Mouse (Mus musculus): ENCODE results near the gene Hoxa4. TPM values are rescaled to one million over a fixed set of nuclear protein-coding genes. Genes with fewer than 3 reads are reported as not detected.

Gene Hoxa4
- polyA plus RNA-seq, 1 experiment from 2014 or later, result 5.7 TPM

- 0 out of 2 replicates have a peak, but pooled peaks have one; percentile 32 for ATAC-seq (ENCODE audit: low read depth)
- H3K27me3 ChIP-seq, result no peaks in the 10 kb centered on the region
- peaks cover 58% of the 10 kb centered on the region for H3K36me3 ChIP-seq
- H3K4me1 ChIP-seq (replicated peaks), result peaks cover 98% of the 10 kb centered on the region
- WGBS, result 1% methylated on average over 46 of the region's 46 CpGs
- peak overlapping the region; percentile 96 for H3K4me3 ChIP-seq
- peak overlapping the region; percentile 97 for H3K4me2 ChIP-seq
- no peaks in the 10 kb centered on the region for H3K9me3 ChIP-seq
- peak overlapping the region; percentile 100 for H3K27ac ChIP-seq (replicated peaks)
- peak overlapping the region; percentile 100 for H3K9ac ChIP-seq
Measured at GRCm38 (mm10) chr6:52203371-52204049, 12.0 kb upstream of the Hoxa4 start.

- peak overlapping the region; percentile 100 for H3K27ac ChIP-seq (replicated peaks)
- no peaks in the 10 kb centered on the region for H3K27me3 ChIP-seq
- H3K9ac ChIP-seq, result peak overlapping the region; percentile 100
- ATAC-seq (ENCODE audit: low read depth), result no peak
- peak overlapping the region; percentile 97 for H3K4me2 ChIP-seq
- peaks cover 99% of the 10 kb centered on the region for H3K4me1 ChIP-seq (replicated peaks)
- 2% methylated on average over 10 of the region's 10 CpGs for whole genome bisulfite sequencing
- H3K9me3 ChIP-seq, result no peaks in the 10 kb centered on the region
- H3K36me3 ChIP-seq, result peaks cover 58% of the 10 kb centered on the region
- peak overlapping the region; percentile 96 for H3K4me3 ChIP-seq
Measured at GRCm38 (mm10) chr6:52203121-52203370, 11.5 kb upstream of the Hoxa4 start.

- H3K4me3 ChIP-seq, result peak overlapping the region; percentile 96
Measured at GRCm38 (mm10) chr6:52202362-52203120, 11.0 kb upstream of the Hoxa4 start.

GRCm38 (mm10) chr6:52201269-52201668 is 9.7 kb upstream of the Hoxa4 start:
- peak overlapping the region; percentile 66 for H3K9ac ChIP-seq
- 11% methylated on average over 1 of the region's 1 CpGs for WGBS
- peak overlapping the region; percentile 97 for H3K4me2 ChIP-seq
- H3K36me3 ChIP-seq, result peaks cover 56% of the 10 kb centered on the region
- H3K4me1 ChIP-seq (replicated peaks), result peaks cover 99% of the 10 kb centered on the region
- H3K9me3 ChIP-seq, result no peaks in the 10 kb centered on the region
- H3K4me3 ChIP-seq, result peak overlapping the region; percentile 96
- peak overlapping the region; percentile 100 for H3K27ac ChIP-seq (replicated peaks)
- ATAC-seq (ENCODE audit: low read depth), result no peak
- H3K27me3 ChIP-seq, result no peaks in the 10 kb centered on the region

More at GRCm38 (mm10) chr6:52202362-52203120, 11.0 kb upstream of the Hoxa4 start:
- ATAC-seq (ENCODE audit: low read depth), result no peak
- 7% methylated on average over 22 of the region's 22 CpGs for WGBS
- peaks cover 58% of the 10 kb centered on the region for H3K36me3 ChIP-seq
- no peaks in the 10 kb centered on the region for H3K9me3 ChIP-seq
- peak overlapping the region; percentile 97 for H3K4me2 ChIP-seq
- H3K9ac ChIP-seq, result peak overlapping the region; percentile 100
- no peaks in the 10 kb centered on the region for H3K27me3 ChIP-seq
- H3K27ac ChIP-seq (replicated peaks), result peak overlapping the region; percentile 100
- peaks cover 99% of the 10 kb centered on the region for H3K4me1 ChIP-seq (replicated peaks)

GRCm38 (mm10) chr6:52200751-52201250 is 9.2 kb upstream of the Hoxa4 start:
- Histone ChIP-seq H3K27me3 (no peaks in the 10 kb centered on the region), H3K4me3 (peak overlapping the region; percentile 96), H3K4me2 (peak overlapping the region; percentile 97), H3K4me1 (replicated peaks) (peaks cover 99% of the 10 kb centered on the region), H3K36me3 (peaks cover 52% of the 10 kb centered on the region), H3K9ac (peak overlapping the region; percentile 66), H3K9me3 (no peaks in the 10 kb centered on the region), H3K27ac (replicated peaks) (peak overlapping the region; percentile 100)
- 6% methylated on average over 10 of the region's 10 CpGs for WGBS
- ATAC-seq (ENCODE audit: low read depth), result no peak

- Histone ChIP-seq H3K4me3 (peak overlapping the region; percentile 96), H3K4me2 (peak overlapping the region; percentile 97), H3K9ac (peak overlapping the region; percentile 66), H3K4me1 (replicated peaks) (peaks cover 99% of the 10 kb centered on the region), H3K27me3 (no peaks in the 10 kb centered on the region), H3K36me3 (peaks cover 46% of the 10 kb centered on the region), H3K9me3 (no peaks in the 10 kb centered on the region), H3K27ac (replicated peaks) (peak overlapping the region; percentile 100)
- 2% methylated on average over 30 of the region's 30 CpGs for WGBS
- ATAC-seq (ENCODE audit: low read depth), result no peak
Measured at GRCm38 (mm10) chr6:52200073-52200750, 8.7 kb upstream of the Hoxa4 start.

GRCm38 (mm10) chr6:52197271-52197670 is 5.7 kb upstream of the Hoxa4 start:
- H3K9me3 ChIP-seq, result no peaks in the 10 kb centered on the region
- peak overlapping the region; percentile 100 for H3K27ac ChIP-seq (replicated peaks)
- 2% methylated on average over 10 of the region's 10 CpGs for WGBS
- peak; percentile 70; the same call in 1 of the 2 replicates for ATAC-seq (ENCODE audit: low read depth)
- H3K36me3 ChIP-seq, result peaks cover 19% of the 10 kb centered on the region
- H3K4me1 ChIP-seq (replicated peaks), result peaks cover 99% of the 10 kb centered on the region
- H3K9ac ChIP-seq, result peak overlapping the region; percentile 71
- no peaks in the 10 kb centered on the region for H3K27me3 ChIP-seq
- peak overlapping the region; percentile 97 for H3K4me2 ChIP-seq
- peak overlapping the region; percentile 19 for H3K4me3 ChIP-seq

GRCm38 (mm10) chr6:52196811-52197210 is 5.3 kb upstream of the Hoxa4 start:
- 9% methylated on average over 9 of the region's 9 CpGs for WGBS
- Histone ChIP-seq H3K9ac (peak overlapping the region; percentile 71), H3K27me3 (no peaks in the 10 kb centered on the region), H3K36me3 (peaks cover 16% of the 10 kb centered on the region), H3K4me3 (peak overlapping the region; percentile 19), H3K9me3 (no peaks in the 10 kb centered on the region), H3K27ac (replicated peaks) (peak overlapping the region; percentile 100), H3K4me2 (peak overlapping the region; percentile 97), H3K4me1 (replicated peaks) (peaks cover 99% of the 10 kb centered on the region)
- no peak for ATAC-seq (ENCODE audit: low read depth)

- peak overlapping the region; percentile 65 for H3K4me3 ChIP-seq
- peak overlapping the region; percentile 100 for H3K27ac ChIP-seq (replicated peaks)
- no peaks in the 10 kb centered on the region for H3K9me3 ChIP-seq
- ATAC-seq (ENCODE audit: low read depth), result no peak
- peak overlapping the region; percentile 71 for H3K9ac ChIP-seq
- WGBS, result 9% methylated on average over 10 of the region's 10 CpGs
- H3K4me1 ChIP-seq (replicated peaks), result peaks cover 95% of the 10 kb centered on the region
- H3K27me3 ChIP-seq, result no peaks in the 10 kb centered on the region
- peaks cover 10% of the 10 kb centered on the region for H3K36me3 ChIP-seq
- peak overlapping the region; percentile 97 for H3K4me2 ChIP-seq
Measured at GRCm38 (mm10) chr6:52194690-52195089, 3.1 kb upstream of the Hoxa4 start.

GRCm38 (mm10) chr6:52191860-52192550 is 452 bp upstream of the Hoxa4 start:
- H3K27ac ChIP-seq (replicated peaks), result peak overlapping the region; percentile 100
- H3K9ac ChIP-seq, result peak overlapping the region; percentile 71
- H3K27me3 ChIP-seq, result no peaks in the 10 kb centered on the region
- peak; percentile 74 for ATAC-seq (ENCODE audit: low read depth)
- H3K4me3 ChIP-seq, result peak overlapping the region; percentile 65
- peaks cover 14% of the 10 kb centered on the region for H3K36me3 ChIP-seq
- H3K9me3 ChIP-seq, result no peaks in the 10 kb centered on the region
- WGBS, result 1% methylated on average over 38 of the region's 55 CpGs
- peak overlapping the region; percentile 97 for H3K4me2 ChIP-seq
- H3K4me1 ChIP-seq (replicated peaks), result peaks cover 96% of the 10 kb centered on the region

- Histone ChIP-seq H3K27ac (replicated peaks) (peak overlapping the region; percentile 100), H3K36me3 (peaks cover 17% of the 10 kb centered on the region), H3K4me2 (peak overlapping the region; percentile 97), H3K9ac (peak overlapping the region; percentile 96), H3K9me3 (no peaks in the 10 kb centered on the region), H3K4me1 (replicated peaks) (peaks cover 96% of the 10 kb centered on the region), H3K4me3 (peak overlapping the region; percentile 65), H3K27me3 (no peaks in the 10 kb centered on the region)
- no peak; the same call in 1 of the 2 replicates for ATAC-seq (ENCODE audit: low read depth)
- WGBS, result 2% methylated on average over 23 of the region's 23 CpGs
Measured at GRCm38 (mm10) chr6:52190410-52190809, 1.1 kb downstream of the Hoxa4 start.
